Mouse (Mus musculus): Measurements from ENCODE around the gene Prr23a3.

The Prr23a3 gene

GRCm38 (mm10) chr9:98864571-98864970 lies at the start of gene Prr23a3:
Prr23a3 (plus strand) TSS chr9:98864767.
- in situ Hi-C loops (cut with MboI; ENCODE audit: low pct_unique_long_range_greater_than_20kb in 1 of 2, low sequenced_read_pairs in 2 of 2, unreplicated experiment in 1 of 2) = no loop called here

- in situ Hi-C loops (cut with MboI; ENCODE audit: low pct_unique_long_range_greater_than_20kb in 1 of 2, low sequenced_read_pairs in 2 of 2, unreplicated experiment in 1 of 2) = no loop called here
Observed at GRCm38 (mm10) chr9:98816066-98816465, 48.5 kb upstream of the Prr23a3 start.

DNA sequence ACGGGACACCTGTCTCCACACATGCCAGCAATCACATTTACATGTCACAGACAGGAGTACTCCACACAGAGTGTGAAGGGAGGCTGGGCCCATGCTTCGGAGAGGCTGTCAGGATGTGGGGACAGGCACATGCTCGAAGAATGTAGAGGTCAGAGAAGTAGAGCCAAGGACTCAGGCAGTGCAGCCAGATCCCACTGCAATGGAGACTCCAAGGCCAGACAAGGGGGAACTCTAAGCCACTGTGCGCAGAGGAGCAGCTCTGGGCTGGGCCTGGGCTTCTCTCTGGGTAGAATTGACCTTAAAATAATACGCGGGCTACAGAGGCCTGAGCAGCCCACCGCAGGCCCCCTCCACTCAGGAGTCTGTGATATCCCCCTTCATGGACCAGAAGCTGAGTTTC lies 47.0 kb upstream of the Prr23a3 start:
- in situ Hi-C loops (cut with MboI; ENCODE audit: low pct_unique_long_range_greater_than_20kb in 1 of 2, low sequenced_read_pairs in 2 of 2, unreplicated experiment in 1 of 2) = no loop called here

DNA sequence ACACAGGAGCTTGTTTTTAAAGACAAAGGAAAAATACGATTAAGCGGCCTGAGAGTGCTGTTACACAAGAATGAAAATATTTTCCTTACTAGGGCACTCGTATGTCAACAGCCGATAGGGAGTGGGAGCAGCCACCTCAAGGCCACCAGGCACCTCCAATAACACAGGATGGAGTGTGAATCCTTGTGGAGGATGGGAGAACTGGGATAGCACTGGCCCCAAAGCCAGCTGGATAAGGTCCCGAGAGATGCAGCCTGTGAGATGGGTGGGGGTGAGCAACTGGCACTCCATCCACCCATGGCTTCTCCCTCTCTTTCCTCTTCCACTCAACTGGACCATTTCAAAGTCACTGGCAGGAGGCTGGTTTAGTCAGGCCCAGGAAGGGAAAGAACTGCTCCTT lies 45.6 kb upstream of the Prr23a3 start:
- in situ Hi-C loops (cut with MboI; ENCODE audit: low pct_unique_long_range_greater_than_20kb in 1 of 2, low sequenced_read_pairs in 2 of 2, unreplicated experiment in 1 of 2) = no loop called here

GRCm38 (mm10) chr9:98819481-98819880 lies 45.1 kb upstream of the Prr23a3 start:
- in situ Hi-C loops (cut with MboI; ENCODE audit: low pct_unique_long_range_greater_than_20kb in 1 of 2, low sequenced_read_pairs in 2 of 2, unreplicated experiment in 1 of 2) = no loop called here

- in situ Hi-C loops (cut with MboI; ENCODE audit: low pct_unique_long_range_greater_than_20kb in 1 of 2, low sequenced_read_pairs in 2 of 2, unreplicated experiment in 1 of 2) = no loop called here
Observed at GRCm38 (mm10) chr9:98820461-98820860, 44.1 kb upstream of the Prr23a3 start.

DNA sequence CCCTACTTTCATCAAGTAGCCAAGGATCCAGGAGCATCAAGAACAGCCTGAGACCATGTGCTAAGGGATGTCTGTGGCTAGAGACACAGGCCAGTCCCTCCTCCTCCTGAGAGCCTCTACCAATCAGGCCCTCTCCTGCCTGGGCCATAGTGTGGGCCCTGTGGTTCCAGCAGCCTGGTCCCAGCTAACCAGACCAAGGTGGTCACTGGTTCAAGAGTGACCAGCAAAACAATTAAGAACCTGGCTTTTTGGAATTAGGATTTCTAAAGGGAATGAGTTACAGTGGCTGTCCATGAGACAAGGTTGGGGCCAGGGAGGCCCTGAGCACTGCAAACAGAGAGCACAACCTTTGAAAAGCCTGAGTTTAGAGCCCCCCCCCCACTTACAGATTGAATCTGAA lies 43.5 kb upstream of the Prr23a3 start:
- in situ Hi-C loops (cut with MboI; ENCODE audit: low pct_unique_long_range_greater_than_20kb in 1 of 2, low sequenced_read_pairs in 2 of 2, unreplicated experiment in 1 of 2) = no loop called here

- in situ Hi-C loops (cut with MboI; ENCODE audit: low pct_unique_long_range_greater_than_20kb in 1 of 2, low sequenced_read_pairs in 2 of 2, unreplicated experiment in 1 of 2) = no loop called here
Observed at GRCm38 (mm10) chr9:98823805-98824204, 40.8 kb upstream of the Prr23a3 start.

GRCm38 (mm10) chr9:98829508-98829907 lies 35.1 kb upstream of the Prr23a3 start:
- in situ Hi-C loops (cut with MboI; ENCODE audit: low pct_unique_long_range_greater_than_20kb in 1 of 2, low sequenced_read_pairs in 2 of 2, unreplicated experiment in 1 of 2) = no loop called here

DNA sequence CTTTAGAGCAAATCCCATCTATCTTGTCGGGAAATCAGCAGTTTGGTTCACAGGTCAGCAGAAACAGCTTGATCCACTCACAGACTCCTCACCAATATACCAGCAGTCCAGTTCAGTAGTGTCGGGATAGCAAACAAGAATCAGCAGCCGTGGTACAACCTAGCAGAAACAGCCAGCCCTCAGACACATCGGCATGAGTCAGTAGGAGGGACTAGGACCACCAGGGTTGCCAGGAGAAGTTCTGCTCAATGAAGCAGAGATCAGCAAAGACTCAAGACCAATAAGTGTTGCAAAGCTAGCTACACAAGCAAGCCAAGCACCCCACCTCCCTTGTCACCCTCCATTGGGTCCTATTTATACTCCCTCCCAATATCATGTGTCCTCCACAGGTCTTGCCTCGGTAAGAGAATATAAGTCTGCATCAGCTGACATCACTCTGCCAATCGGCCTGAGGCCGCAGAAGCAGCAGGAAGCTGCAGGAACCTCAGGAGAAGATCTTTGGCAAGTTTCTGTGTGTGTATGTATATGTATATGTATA lies 27.0 kb upstream of the Prr23a3 start:
- in situ Hi-C loops (cut with MboI; ENCODE audit: low pct_unique_long_range_greater_than_20kb in 1 of 2, low sequenced_read_pairs in 2 of 2, unreplicated experiment in 1 of 2) = no loop called here

GRCm38 (mm10) chr9:98842117-98842516 lies 22.4 kb upstream of the Prr23a3 start, which contains the start of gene Prr23a1:
Prr23a1 (plus strand) TSS chr9:98842503.
- in situ Hi-C loops (cut with MboI; ENCODE audit: low pct_unique_long_range_greater_than_20kb in 1 of 2, low sequenced_read_pairs in 2 of 2, unreplicated experiment in 1 of 2) = loop anchor here in 1 of 2 experiments (10.0 kb wide), 1 partner anchor 217 kb away; no protein-coding TSS in a partner anchor

DNA sequence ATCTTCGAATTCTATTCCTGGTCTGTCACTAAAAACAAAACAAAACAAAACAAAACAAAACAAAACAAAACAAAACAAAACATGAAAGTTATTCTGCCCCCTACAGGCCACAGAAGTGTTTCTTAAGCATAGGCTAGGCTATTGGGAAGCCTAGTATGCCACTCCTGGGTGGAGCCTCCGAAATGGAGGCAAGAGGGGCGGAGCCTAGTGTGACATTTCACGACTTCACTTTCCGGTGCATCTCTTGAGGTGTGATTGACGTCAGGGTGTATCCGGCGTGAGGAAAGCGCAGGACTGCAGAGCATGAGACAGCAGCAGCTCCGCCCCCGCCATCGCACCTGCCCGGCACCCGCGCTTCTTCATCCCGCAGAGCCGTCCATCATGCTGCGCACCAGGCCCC lies 8.4 kb upstream of the Prr23a3 start, which contains the start of gene Prr23a2:
Gene Prr23a2, plus strand, starts transcription at position 285 of the 400 bp plus-strand sequence.
- in situ Hi-C loops (cut with MboI; ENCODE audit: low pct_unique_long_range_greater_than_20kb in 1 of 2, low sequenced_read_pairs in 2 of 2, unreplicated experiment in 1 of 2) = no loop called here

DNA sequence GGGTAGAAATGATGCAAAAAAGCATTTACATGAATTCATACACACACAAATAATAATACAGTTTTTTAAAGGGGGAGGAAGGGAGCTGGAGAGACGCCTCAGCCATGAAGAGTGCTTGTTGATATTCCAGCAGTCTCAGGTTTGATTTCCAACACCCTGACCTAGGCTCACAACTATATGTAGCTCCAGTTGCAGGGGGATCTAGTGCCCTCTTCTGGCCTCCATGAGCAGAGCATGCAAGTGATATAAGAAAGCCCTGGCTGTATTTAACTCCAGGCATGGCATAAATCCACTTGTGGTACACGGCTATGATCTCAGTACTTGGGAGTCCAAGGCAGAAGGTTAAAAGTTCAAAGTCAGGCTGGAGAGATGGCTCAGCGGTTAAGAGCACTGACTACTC lies 1.1 kb upstream of the Prr23a3 start:
- in situ Hi-C loops (cut with MboI; ENCODE audit: low pct_unique_long_range_greater_than_20kb in 1 of 2, low sequenced_read_pairs in 2 of 2, unreplicated experiment in 1 of 2) = no loop called here

DNA sequence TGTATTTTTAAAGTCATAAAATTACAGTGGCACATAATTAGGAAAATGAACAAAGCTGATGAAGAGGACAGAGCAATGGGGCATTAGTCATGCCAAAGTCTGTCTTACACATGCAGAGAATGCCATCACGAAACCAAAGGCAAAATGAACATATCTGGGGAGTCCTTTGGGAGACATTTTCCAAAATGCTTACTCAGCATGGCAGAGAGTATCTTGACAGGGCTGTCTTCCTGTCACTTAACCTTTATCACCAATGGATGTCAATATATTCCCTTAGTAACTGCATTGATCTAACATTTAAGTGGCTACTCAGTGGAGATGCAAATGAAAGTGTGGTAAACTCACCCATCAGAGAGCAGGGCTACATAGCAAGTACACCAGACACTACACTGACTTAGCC lies 36.9 kb downstream of the Prr23a3 start:
- in situ Hi-C loops (cut with MboI; ENCODE audit: low pct_unique_long_range_greater_than_20kb in 1 of 2, low sequenced_read_pairs in 2 of 2, unreplicated experiment in 1 of 2) = no loop called here

DNA sequence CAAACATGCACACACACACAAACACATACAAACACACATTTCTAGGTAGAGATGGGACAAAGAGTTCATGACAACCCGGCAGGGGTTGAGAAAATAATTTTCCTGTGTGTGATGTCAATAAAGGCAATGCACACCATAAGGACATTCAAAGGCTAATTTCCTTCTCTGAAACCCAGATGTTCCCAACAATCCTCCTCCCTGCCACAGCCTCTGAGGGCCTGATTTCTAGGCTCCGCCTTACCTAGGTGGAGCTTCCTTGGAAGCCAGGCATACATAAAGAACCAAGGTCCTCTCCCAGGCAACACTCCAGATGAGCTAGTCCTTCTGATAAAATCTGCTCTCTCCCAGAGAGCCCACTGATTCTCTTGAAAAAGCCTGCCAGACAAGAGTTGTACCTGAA lies 38.3 kb downstream of the Prr23a3 start, which contains the start of gene 7420426K07Rik:
Gene 7420426K07Rik, plus strand, starts transcription at position 301 of the 400 bp plus-strand sequence.
- in situ Hi-C loops (cut with MboI; ENCODE audit: low pct_unique_long_range_greater_than_20kb in 1 of 2, low sequenced_read_pairs in 2 of 2, unreplicated experiment in 1 of 2) = no loop called here
